Mouse (Mus musculus): ENCODE results near the gene Uprt. TPM values are rescaled to one million over a fixed set of nuclear protein-coding genes. Genes with fewer than 3 reads are reported as not detected.

Gene Uprt
- polyA plus RNA-seq (2014; fragmentation: Illumina TruSeq; extraction: RNeasy Lipid Tissue Mini Kit (QIAGEN cat#74804); ENCODE audit: low read depth, low replicate concordance), result 1.3 TPM

DNA sequence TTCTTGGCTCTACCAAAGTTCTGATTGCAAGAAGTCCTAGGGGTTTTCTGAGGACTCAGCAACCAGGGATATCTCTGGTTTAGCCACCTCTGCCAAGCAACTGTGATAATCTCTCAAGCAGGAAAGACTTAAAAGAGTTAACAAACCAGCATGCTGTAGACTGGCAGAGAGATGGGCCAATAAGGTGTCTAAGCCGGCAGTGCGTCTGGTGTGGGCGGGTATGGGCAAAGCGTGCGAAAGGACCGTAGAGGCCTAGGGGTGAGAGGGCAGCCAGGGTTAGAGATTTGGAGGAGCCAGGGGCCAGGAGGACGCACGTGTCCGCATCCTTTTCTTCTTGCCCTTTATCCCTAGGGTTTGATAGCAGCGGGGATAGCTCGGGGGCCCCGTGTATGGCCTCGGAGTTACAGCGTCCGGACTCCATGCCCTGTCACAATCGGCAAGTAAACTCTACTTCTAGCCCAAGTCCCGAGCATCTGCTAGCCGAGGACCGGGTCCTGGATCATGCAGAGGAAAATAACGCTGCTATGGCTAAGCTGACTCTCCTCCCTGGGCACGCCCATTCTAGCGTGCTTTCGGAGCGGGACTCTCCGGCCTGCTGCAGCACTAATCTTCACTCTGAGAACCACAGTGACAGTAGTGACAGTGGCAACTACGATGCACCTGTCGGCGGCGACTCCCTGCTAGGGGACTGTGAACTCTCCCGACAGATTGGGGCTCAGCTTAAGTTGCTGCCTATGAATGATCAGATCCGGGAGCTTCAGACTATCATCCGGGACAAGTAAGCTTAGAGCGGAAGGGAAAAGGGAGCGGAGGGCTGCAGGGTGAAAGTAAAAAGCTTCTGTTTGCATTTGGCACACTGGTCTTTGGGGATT lies at the start of gene Uprt:
Uprt (plus strand) TSS at position 247 of the 872 bp plus-strand sequence.

Other genes starting within 250 kb of the Uprt start
- 6.1 TPM for gene Abcb7, start 69.0 kb upstream of the Uprt start, polyA plus RNA-seq (2014; fragmentation: Illumina TruSeq; extraction: RNeasy Lipid Tissue Mini Kit (QIAGEN cat#74804); ENCODE audit: low read depth, low replicate concordance)
- gene Zdhhc15, start 188.2 kb downstream of the Uprt start, polyA plus RNA-seq (2014; fragmentation: Illumina TruSeq; extraction: RNeasy Lipid Tissue Mini Kit (QIAGEN cat#74804); ENCODE audit: low read depth, low replicate concordance), result 0.53 TPM